Mouse (Mus musculus): ENCODE data around the gene Clcn5.

DNA sequence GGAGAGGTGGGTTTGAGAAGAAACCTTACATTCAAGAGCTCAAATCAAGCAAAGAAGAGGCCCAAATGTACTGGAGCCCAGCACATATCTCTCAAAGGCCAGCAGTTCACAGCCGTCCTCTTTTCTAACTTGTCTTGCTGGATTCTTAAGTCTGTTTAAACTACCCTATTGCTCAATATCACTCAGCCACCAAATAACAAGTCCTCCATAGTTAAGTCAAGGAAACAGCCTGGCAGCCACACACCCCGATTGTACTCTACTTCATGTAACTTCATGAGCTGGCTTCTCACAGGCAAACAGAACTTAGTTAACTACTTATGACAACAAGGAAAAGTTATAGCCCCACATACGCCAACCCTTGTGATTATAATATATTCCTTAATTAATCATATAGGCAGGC, 59.4 kb downstream of the Clcn5 start:
- TF ChIP-seq CTCF (IDR thresholded peaks at IDR 0.05; ENCODE audit: low read depth) (no peak), EP300 (IDR thresholded peaks at IDR 0.05; ENCODE audit: low read depth) (no peak)
